Mouse (Mus musculus) layer of hippocampus, adult 8-10 months (tissue): Measurements from ENCODE around the gene Klra8. TPM values are rescaled to one million over a fixed set of nuclear protein-coding genes. Genes with fewer than 3 reads are reported as not detected.
"Not testable (repeated sequence)": the region's sequence is repeated elsewhere in the genome, so short reads cannot be mapped to it uniquely, and the experiment has no call there.

Source experiments
- DNase-seq, 2 experiments: peaks; one replicate each; pipeline ENCODE4 v3.0.0; 2022; ENCODE audit warnings: low spot score in 2 of 2
- total RNA-seq, 4 experiments: library from RNA; stranded (reverse); gene quantifications; 2 replicates each; pipeline ENCODE4 v1.2.4; 2022

The Klra8 gene
- total RNA-seq, result under 1 TPM in 1 of 4 experiments, not detected in 3; 0.39 TPM

DNA sequence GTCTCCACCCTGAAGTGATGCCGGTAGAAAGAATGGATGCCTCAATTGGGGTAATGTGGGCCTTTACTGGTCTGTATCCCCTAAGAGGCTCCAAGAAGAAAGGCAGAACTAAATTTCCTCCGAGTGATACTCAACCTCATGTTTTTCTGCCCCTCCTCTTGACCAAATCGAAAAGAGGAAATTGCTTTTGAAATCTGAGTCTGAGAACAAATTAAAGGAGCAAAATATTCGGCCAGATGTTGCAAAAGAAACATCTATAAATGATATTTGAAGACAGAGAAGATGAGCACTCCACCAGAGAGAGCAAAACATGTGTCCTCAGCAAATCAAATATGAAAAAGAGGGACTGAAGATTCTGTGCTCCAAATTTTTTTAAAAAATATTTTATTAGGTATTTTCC lies at the start of gene Klra8:
Klra8 (minus strand) TSS at position 101 of the 400 bp plus-strand sequence.
- not testable (repeated sequence) for DNase-seq

DNA sequence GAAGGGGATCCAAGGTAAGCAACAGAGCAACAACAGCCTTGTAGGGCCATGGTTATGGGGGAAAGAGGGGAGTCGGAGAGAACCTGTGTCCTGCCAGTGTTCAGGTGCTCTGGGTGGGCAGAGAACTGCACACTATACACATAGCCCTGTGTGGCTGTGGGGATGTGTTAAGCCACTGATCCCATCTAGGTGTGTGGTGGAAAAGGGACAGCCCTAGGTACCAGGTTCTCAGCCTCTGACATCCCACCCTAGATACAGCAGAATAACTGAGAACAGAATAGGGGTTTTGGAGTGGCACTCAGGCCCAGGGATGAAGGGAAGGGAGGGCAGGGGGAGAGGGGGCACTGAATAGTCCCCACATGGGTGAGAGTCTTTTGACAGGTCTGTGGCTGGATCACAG lies 19.2 kb downstream of the Klra8 start:
- DNase-seq, result no peak

DNA sequence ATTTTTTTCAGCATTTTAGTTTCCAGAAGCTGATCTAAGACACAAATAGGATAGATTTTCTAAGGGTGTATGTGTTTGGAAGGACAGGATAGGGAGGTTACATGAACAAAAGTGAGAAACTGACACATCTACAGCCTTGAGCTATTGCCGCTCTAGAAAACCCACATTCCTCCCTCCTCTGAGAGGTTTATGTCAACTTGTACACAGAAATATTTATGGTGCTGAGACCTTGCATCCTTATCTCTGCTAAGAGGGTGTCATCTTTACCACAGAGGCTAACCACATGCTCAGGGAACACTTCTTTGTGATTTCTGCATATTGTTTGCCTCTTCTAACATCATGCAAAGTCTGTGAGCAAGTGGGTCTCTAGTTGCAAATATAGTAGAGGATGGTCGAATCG lies 27.0 kb downstream of the Klra8 start:
- DNase-seq, result not testable (repeated sequence)

DNA sequence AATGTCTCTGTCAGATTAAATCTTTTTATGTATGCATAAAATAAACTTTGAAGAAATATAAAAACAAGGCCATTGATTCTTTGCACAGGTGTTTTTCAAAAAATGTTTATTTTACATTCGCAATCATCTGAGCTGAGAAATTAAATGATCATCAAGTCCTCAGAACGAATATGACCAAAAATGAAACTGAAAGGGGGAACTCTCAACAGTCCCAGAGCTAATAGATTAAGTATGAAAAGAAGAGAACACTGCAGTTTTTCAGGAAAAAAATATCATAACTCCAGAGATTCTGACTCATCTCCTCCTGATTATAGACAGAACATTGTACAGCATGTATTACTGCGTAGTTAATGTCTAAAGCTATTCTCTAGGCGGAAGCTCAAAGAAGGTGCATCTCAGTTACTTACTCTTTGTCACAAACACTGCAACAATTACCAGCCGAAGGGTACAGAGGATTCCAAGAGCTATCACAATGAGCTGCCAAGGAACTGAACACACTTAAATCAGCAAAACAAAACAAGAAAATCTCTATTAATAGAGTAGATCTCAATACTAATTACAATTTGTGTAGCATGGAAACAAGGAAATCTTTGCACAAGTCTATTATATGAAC lies 37.3 kb downstream of the Klra8 start:
- no peak for DNase-seq

DNA sequence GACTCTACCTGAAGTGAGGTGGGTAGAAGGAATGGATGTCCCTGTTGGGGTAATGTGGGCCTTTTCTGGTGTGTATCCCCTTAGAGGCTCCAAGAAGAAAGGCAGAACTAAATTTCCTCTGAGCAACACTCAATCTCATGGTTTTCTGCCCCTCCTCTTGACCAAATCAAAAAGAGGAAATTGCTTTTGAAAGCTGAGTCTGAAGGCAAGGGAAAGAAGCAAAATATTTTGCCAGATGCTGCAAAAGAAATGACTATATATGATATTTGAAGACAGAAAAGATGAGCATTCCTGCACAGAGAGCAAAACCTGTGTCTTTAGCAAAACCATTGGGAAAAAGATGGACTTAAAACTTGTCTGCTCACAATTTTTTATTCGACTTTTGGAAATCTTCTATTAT lies 62.5 kb downstream of the Klra8 start, which contains the start of gene Klra4:
Klra4 (minus strand) TSS at position 101 of the 400 bp plus-strand sequence.
- not testable (repeated sequence) for DNase-seq

Other genes with a start within 250 kb of the Klra8 start
- not detected for gene Klra5, start 212.2 kb downstream of the Klra8 start, total RNA-seq
- gene Klra6, start 102.9 kb downstream of the Klra8 start, total RNA-seq, result not detected
- gene Klra4, start 62.6 kb downstream of the Klra8 start, total RNA-seq, result not detected
- gene Klra9, start 63.2 kb upstream of the Klra8 start, total RNA-seq, result not detected
- not detected for gene Klra7, start 103.4 kb upstream of the Klra8 start, total RNA-seq
- gene Klra10, start 152.0 kb upstream of the Klra8 start, total RNA-seq, result not detected
- not detected for gene Klra3, start 207.7 kb upstream of the Klra8 start, total RNA-seq